Mouse (Mus musculus): ENCODE measurements at regions not wholly inside any gene's neighbourhood (a gene's known extent, or its start where the extent isn't known, plus 50 kb on each side); places are given as distances from the start of the nearest gene placed in this dataset.

- no peak for TF ChIP-seq CTCF (IDR thresholded peaks at IDR 0.05; ENCODE audit: insufficient read depth, low read length)
- no peak for TF ChIP-seq POLR2A (IDR thresholded peaks at IDR 0.05; ENCODE audit: borderline replicate concordance, extremely low read depth, low read depth, low read length)
Observed at GRCm38 (mm10) chr2:50365221-50365620, 68.6 kb upstream of the Mmadhc start.

All from lung, adult 2 months (tissue).